Mouse (Mus musculus): Measurements from ENCODE around the gene Agr2. TPM values are rescaled to one million over a fixed set of nuclear protein-coding genes. Genes with fewer than 3 reads are reported as not detected.
A peak's percentile ranks its signal among the peaks of the same experiment; 100 is the strongest.

Gene Agr2
- 1,061 and 1,460 TPM in 2 replicates for polyA plus RNA-seq (2012; rRNA removed)

DNA sequence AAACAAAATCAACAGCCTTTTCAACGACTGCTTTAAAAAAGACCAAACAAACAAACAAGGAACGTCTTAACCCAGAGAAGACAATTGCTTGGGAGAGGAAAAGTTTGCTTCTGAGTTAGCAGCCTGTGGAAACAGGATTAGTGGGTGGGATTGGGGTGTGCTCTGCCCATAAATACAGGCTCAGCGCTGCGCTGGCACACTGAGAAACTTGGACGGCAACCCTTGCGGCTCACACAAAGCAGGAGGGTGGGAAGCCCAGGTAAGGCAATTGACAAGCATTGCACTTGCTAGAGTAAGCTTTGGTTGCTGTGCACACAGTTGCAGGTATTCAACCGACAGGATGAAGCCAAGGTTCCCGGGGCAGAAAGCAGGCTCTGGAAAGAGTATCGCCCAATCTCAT lies at the start of gene Agr2:
TSS of gene Agr2 (plus strand) at position 197 of the 400 bp plus-strand sequence.
- no peak for DNase-seq (ENCODE audit: low read depth, low spot score)
- 30% methylated on average over 9 of the region's 9 CpGs for WGBS

DNA sequence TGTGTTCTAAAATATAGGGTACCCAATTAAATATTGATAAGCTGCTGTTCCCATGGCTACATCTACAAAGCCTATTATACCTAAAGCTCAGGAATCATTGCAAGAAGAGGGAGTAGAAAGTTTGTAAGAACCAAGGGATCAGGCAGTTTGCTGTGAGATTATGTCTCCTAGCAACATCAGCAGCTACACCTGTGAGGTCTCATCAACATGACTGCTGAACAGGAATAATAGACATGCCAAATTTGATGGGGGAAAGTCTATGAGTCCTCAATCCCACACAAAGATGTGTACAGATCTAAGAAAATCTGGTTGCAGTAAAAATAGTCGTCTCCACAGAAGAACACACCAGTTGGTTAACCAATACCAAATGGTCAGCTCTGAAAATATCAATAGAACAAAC lies 41.0 kb upstream of the Agr2 start:
- WGBS, result 74% methylated on average over 1 of the region's 1 CpGs
- DNase-seq (ENCODE audit: low read depth, low spot score), result no peak

DNA sequence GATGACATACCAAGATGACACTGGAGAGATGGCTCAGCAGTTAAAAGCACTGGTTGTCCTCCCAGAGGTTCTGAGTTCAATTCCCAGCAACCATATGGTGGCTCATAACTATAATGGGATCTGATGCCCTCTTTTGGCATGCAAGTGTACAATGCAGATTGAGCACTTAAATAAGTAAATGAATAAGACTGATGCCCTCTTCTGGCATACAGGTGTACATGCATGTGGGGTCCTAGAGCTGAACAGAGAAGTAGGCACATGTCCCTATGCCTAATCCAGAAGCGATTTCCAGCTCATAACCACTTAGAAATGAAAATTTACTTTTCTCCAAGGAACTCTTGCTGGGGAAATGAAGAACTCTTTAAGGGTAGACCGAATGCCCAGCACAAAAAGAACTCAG lies 35.5 kb upstream of the Agr2 start:
- no peak for DNase-seq (ENCODE audit: low read depth, low spot score)
- 60% methylated on average over 2 of the region's 2 CpGs for WGBS

DNA sequence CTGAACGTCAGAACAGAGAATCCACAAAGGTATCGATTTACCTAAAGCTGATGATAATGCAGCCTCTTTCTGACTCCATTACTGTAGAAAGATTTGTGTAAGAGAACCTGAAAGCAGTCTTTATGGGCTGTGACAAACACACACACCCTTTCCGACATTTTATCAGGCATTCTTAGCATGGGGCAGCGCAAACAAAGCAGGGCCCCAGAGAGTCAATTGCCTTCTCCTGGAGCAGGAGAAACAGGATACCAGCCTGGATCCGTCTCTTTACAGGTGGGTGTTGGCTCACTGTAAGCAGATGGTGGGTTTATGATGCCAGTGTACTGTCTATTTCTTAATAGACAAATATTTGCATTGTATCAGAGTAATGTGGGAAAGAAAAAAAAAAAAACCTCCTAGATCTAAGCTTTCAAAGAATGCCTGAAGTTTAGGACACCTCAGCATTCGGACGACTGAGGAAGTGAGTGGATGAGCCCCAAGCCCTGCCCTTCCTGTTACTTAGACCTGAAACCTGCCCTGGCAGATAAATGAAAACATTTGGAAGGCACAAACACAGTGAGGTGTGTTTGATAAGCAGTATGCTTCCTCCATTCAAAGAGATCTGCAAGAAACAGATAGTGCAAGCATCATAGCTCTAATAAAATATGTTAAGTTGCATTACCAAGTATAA lies 26.5 kb upstream of the Agr2 start:
- WGBS, result 22% methylated on average over 7 of the region's 7 CpGs
- peak; percentile 64 for DNase-seq (ENCODE audit: low read depth, low spot score)

DNA sequence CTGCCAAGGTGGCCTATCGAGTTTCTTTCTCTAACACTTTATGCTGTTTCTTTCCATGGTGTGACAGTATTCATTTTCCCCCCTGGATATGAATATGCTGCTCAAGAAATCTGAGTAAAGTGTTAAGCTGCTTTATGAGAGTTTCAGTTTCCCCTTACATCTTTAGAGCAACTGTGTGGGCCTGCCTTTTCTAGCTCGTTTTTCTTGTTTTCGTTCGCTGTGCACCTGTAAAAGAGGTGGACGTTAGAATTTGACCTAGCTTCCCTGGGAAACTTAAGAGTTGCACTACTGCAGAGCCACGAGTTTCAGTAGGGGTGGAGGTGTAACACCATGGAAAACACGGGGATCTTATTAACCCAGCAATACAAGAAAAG lies 26.0 kb upstream of the Agr2 start:
- no peak for DNase-seq (ENCODE audit: low read depth, low spot score)
- WGBS, result 21% methylated on average over 7 of the region's 7 CpGs

DNA sequence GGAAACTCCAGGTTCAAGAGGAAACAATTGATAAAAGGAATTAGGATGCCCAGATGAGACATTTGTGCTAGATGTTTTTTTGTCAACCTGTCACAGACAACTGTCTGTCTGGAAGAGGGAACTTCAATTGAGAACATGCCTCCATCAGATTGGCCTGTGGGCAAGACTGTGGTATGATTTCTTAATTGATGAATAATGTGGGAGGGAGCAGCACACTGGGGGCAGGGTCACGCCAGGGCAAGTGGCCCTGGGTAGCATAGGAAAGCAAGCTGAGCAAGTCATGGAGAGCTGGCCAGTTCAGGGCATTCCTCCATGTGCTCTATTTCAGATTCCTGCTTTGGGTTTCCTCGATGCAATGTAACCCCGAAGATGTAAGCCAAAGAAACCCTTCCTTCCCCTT lies 16.8 kb upstream of the Agr2 start:
- no peak for DNase-seq (ENCODE audit: low read depth, low spot score)
- 67% methylated on average over 3 of the region's 3 CpGs for WGBS

DNA sequence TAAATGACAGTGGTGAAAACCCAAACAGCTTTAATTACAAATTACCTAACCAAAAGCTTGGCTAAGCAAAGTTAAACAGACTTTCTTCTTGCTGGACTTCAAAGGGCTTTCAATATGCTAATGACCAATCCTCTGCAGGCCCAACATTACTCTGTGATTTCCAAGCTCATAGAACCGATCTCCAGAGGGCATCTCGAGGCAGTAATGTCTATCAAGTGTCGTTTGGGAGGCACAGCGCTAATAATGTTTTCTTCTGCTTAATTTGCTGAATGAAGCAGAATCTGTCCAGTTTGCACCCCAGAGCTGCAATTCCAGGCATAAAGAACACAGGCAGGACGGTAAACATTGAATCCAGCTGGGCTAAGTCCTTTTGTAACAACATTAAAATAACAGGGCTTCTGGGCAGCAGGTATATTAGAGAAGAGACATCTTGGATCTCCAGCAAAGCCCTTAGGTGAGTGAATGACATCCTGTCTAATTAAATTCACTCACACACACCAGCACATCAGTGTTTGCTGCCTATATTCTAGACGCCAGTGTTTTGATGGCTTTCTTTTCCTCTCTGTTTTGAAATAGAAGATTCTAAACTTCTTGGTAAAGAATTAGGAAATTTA lies 15.0 kb upstream of the Agr2 start:
- DNase-seq (ENCODE audit: low read depth, low spot score), result no peak
- 67% methylated on average over 6 of the region's 6 CpGs for WGBS

DNA sequence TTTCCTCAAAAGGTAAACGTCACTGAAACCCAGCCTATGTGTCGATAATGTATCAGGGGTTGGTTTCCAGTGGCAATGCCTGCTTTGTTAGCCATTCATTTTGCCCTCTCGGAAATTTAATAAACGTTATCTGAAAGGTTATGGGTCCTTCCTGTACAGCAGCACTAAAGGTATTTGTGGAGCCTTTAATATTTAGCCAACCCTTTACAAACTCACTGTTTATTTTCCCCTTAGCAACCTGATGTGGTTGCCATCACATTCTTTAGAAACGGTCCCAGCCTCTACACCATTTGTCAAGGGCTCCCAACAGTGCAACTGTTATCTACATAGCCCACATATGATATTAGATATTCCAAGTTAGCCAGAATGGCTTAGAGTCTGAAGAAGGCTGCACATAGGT lies 13.1 kb upstream of the Agr2 start:
- 30% methylated on average over 5 of the region's 5 CpGs for WGBS

DNA sequence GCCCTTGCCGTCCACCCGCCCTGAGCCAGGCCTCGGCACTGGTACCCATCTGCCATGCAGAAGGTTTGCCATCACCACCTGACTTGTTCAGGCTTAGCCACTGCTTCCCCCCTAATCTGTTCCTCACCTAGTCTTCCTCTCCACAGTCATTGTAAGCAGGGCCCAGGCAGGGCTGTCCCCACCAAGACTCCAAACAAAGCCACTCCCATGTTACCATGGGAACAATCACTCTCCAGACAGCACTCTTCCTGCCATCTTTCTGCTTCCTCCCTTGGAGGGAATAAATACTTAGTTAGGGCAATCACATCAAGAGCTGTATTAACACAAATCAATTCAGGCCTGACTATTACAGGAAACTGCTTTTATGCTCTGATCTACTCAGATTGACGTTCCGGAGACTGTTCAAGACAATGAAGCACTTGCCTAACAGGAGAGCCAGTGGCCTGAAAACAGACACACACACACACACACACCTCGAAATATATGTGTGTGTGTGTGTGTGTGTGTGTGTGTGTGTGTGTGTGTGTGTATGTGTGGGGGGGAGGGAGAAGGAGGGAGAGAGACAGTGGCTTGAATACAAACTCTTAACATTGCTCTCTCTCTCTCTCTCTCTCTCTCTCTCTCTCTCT lies 10.9 kb upstream of the Agr2 start:
- no peak for DNase-seq (ENCODE audit: low read depth, low spot score)
- WGBS, result 16% methylated on average over 6 of the region's 6 CpGs

More for the DNA sequence above, 13.1 kb upstream of the Agr2 start:
- DNase-seq (ENCODE audit: low read depth, low spot score), result no peak

DNA sequence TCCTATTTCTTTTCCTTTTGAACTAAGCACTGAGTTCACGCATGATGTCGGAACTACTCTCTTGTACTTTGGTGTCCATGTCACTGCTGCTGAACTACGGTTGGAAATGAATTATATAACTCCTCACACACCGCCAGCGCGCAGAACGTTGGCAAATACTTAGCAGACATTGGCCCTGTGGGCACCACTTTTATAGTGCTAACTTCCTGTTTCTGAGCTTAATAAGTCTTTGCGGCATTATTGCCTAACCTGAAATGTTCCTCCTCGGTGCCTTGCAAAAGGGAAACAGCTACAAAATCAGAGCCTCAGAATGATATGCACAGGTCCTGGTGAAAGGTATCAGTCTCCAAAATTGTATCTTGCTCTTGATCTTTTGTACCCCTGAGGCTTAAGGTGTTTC lies 9.2 kb upstream of the Agr2 start:
- no peak for DNase-seq (ENCODE audit: low read depth, low spot score)
- 25% methylated on average over 9 of the region's 9 CpGs for WGBS

DNA sequence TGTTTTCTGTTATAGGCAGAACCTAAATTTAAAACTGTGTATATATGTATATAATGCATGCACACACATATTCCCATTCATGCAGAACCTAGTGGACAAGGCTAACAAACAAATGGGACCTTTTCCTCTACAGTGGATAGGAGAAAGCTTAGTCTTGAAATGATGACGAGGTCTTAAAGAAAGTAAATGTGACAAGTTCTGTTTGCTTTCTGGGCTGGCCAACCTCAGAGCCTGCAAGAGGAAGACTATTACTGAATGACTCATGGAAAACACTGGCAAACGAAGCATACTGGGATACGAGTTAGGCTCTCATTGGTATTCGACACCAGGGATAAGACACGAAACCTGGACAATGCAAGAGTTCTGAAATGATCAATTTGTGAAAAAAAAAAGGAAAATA lies 8.0 kb upstream of the Agr2 start:
- no peak for DNase-seq (ENCODE audit: low read depth, low spot score)
- whole genome bisulfite sequencing, result 36% methylated on average over 5 of the region's 5 CpGs

DNA sequence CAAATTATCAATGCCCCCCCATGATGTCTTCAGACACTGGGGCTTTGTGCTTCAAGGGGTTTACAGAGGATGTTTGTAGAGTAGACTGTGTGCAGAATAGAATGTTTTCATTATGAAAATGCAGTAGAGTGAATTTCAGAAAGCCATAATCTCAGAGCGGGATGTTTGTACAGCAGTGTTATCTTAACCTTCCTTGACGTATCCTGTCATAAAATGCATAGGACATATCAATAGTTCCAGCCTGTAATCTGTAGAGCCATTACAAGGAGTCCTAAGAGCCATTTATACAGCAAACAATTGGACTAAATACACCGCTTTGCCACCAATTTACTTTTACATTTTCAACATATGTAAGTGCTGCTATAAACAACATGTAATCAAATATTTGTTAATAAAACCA lies 876 bp downstream of the Agr2 start:
- no peak for DNase-seq (ENCODE audit: low read depth, low spot score)
- WGBS, result 32% methylated on average over 3 of the region's 3 CpGs

DNA sequence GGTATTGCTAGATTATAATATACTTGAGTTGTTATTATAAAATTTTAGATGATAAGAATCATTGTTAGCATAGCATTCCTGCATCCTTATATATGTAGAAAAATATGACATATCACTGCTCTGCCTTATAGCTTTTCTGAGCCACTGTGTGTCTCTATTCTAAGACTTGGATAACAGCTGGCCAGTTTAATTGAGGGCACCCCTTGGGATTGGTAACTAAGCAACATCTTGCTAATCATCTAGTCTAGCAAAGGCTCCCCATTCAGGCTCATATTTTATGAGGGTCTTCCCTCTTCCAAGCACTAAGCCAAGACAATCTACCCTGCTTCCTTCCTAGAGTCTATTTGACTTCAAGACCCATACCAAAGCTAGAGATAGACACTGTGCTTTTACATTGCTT lies 1.4 kb downstream of the Agr2 start:
- no peak for DNase-seq (ENCODE audit: low read depth, low spot score)

DNA sequence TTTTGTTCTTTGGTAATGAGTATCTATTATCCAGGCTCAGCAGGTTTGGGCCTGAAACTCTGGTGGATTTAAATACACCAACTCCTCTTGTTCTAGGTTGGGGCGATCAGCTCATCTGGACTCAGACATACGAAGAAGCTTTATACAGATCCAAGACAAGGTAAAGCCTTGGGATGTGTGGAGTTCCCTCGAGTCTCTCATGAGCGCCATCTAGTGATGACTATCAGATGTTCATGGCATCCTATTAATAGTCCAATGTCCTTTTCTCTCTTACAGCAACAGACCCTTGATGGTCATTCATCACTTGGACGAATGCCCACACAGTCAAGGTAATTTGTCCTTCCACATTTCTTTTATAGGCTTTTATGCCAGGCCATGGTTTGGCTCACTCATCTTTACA lies 3.1 kb downstream of the Agr2 start:
- WGBS, result 18% methylated on average over 5 of the region's 5 CpGs
- DNase-seq (ENCODE audit: low read depth, low spot score), result no peak

DNA sequence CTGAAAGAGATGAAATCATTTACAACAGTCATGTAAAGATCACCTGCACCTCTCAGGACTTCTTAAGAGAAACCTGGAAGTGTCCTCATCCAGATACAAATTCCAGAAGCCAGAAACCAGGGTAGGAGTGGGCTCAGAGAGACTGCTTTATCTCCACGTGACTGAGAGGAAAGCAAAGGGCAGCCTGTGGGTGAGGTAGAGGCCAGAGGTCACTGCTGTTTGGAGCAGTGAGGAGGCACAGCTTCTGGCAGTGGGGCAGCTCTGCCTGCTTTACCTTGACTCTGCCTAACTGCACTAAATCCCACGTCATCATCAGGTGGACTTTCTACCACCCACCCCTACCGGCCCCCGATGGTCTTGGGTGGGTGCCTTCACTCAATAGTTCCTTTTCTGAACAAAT lies 12.0 kb downstream of the Agr2 start:
- 75% methylated on average over 4 of the region's 4 CpGs for WGBS

DNA sequence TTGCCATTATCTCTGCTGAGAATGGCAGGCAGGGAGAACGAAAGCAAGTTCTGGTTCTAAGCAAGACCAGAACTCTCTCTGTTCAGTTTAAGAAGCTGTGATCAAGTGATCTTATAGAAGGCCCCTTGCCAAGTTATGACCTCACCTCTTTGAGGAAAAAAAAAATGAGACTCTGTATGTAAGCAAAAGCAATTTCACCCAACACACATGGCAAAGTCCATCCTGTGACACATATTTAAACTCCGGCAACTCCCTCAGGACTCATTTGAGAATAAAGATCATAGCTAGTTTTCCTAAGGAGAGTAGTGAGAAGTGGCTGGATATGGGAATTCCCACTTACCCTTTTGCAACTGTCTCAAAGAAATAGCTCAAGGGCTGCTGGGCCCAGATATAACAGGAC lies 14.9 kb downstream of the Agr2 start:
- WGBS, result 26% methylated on average over 2 of the region's 2 CpGs

More for the DNA sequence above, 12.0 kb downstream of the Agr2 start:
- DNase-seq (ENCODE audit: low read depth, low spot score), result no peak

DNA sequence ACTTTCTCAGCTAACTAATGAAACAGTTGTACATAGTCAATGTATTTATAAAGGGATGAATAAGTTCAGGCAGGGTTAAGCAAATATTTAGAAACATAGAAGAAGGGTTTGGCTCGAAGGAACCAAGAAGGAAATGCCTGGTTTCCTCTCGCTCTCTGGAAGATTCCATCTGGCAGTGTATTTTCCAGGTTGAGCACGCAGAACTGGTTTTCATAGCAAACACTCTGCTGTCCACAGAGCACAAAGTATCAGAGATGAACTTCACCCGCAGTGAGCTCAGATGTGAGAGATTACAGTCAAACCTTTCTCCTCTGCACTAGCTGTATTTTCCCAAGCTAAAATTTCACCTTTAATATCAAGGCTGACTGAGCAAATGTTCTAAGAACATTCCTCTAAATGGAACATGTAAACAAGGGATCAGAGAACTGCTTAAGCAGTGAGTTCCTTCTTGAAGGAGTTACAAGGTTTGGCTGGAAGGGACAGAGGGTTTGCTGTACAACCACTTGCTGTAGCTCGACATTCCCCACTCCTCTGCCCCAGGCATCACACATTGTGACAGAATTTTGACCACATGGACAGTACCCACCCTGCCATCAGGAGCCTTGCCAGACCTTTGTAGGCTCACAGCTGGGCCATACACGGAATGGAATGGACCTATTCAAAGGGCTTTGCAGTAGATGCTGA lies 15.8 kb downstream of the Agr2 start:
- WGBS, result 12% methylated on average over 6 of the region's 6 CpGs
- no peak for DNase-seq (ENCODE audit: low read depth, low spot score)

More for the DNA sequence above, 14.9 kb downstream of the Agr2 start:
- DNase-seq (ENCODE audit: low read depth, low spot score), result peak; percentile 85

DNA sequence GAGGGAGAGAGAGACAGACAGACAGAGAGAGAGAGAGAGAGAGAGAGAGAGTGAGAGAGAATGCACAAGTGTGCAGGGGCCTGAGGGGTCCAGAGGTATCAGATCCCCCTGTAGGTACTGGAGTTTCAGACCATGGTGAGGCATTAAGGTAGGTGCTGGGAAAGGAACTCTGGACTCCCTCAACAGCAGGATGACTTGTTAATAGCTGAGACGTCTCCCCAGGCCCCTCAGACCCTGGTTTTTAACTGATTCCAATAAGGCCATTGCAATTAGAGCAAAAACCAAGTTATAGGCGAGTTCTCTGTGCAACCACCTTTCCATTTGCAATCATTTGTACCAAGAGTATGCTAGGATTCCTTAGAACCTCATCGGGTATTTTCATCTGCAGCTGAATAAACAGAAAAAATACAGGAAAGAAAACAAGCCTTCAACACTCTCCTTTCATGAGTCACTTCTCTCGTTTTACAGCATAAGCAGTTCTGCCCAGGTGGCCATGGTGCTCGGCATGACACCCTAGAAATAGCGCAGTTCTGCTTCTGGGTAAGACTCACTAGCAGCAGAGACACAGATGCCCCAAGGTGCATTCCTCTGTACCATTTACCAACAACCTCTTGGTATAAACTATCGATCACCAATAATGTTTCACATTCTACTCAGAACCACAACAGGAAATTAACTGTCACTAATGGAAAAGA lies 20.7 kb downstream of the Agr2 start:
- no peak for DNase-seq (ENCODE audit: low read depth, low spot score)

DNA sequence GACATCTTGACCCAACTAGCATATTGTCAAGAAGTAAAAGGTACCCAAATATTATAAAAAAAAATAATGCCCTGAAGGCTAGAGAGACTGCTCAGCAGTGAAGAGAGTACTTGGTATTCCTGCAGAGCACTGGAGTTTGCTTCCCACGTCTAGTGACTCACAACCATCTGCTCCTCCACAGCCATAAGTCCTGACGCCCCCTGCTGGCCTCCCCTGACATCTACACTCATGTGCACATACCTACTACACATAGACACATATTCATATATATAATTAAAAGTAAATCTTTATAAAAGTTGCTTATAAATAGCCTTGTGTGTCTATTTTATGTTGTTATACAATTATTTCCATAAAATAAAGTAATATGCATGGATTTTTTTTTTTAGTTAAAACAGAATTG lies 25.1 kb downstream of the Agr2 start:
- DNase-seq (ENCODE audit: low read depth, low spot score), result no peak
- 78% methylated on average over 2 of the region's 2 CpGs for WGBS

More for the DNA sequence above, 20.7 kb downstream of the Agr2 start:
- WGBS, result 54% methylated on average over 7 of the region's 7 CpGs

DNA sequence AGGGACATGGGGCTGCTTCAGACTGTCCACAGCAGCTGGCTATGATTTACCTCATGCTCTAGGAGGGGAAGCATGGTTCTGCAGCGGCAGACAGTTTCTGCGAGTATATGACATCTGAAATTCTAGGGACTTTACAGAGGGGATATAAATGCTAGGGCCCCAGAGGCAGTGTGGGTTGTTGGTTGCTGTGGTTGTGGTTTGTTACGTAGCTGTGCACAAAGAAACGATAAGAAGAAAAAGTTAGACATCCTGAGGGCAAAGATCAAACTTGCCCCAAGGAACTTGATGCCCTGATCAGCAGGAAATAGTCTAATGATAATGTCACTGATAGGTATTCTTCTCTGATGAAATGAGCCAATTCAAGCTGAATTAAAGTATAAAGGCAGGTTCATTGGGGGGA lies 26.9 kb downstream of the Agr2 start:
- 85% methylated on average over 4 of the region's 4 CpGs for WGBS
- DNase-seq (ENCODE audit: low read depth, low spot score), result no peak
